Mouse (Mus musculus): ENCODE data around the gene Cbx2.

Gene Cbx2

DNA sequence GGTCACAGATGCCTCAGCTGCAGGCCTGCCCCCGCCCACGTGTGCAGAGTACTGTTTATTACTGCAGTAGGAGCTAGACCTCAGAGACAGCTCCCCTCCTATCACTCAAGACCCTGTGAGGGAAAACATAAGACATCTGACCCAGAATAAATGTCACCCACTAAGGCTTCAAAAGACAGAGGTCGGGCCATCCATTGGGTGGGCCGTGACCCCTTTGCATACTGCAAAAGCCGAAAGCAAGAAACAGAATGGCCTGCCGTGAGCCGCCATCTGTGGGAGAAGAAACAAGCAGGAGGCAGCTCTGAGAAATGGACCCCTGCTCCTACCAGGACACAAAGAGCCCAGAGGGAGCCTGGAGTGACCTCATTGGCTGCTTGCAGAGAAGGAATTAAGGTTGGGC, 5.3 kb upstream of the Cbx2 start:
- DNase-seq (ENCODE audit: low spot score) = no peak

DNA sequence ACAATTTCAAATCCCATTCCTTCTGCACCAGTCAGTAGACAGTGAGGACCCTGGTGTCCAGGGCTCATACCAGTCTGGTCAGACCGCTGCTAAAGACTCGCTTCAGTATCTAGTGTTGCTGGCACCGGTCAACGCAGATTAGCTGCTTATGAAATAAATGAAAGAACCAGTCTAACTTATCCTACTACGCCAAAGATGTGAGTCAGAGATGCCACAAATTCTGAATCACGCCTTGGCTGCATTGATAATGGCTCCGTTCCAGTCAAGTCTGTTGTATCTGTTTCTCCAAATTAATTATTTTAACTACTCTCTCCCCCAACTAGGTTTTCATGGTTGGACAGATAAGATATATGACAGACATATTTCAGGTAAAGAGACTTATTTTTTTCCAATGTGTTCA, 1.6 kb upstream of the Cbx2 start:
- no peak for DNase-seq (ENCODE audit: low spot score)

DNA sequence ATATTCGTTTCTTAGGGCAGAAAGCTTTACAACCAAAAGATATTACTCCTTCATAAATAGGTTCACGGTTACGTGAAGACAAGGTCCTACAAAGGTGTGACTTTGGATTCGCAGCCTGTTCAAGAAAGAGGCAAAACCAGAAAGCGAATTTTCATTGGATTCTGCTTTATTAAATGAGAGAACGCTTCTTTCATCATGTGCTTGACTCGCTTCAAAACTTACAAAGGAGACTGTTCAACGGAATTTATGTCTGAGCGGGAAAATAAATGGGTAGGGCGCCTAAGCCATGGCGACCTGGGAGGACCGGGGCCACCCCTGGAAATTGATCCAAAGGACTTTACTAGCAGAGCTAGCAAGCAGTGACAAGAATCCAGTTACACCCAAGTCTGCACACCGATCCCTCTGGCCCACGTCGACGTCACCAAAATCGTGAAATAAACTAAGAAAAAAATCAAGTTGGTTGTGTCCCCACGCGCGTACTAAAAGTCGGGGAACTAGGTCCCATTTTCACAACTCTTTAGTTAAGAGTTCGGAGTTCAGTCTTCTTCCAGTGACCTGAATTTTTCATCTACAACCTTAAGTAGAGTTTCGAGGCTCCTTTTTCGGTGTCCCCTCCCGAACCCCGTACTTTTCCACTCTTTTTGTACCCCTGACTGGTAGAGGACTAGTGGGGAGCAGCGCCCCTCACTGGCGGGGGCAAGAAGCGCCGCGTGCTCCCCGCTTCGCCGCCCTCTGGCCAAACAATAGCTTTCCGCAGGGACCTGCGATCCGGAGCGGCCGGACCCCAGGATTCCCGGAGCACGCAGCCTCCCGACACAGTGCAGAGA, 481 bp upstream of the Cbx2 start:
- DNase-seq (ENCODE audit: low spot score) = no peak

DNA sequence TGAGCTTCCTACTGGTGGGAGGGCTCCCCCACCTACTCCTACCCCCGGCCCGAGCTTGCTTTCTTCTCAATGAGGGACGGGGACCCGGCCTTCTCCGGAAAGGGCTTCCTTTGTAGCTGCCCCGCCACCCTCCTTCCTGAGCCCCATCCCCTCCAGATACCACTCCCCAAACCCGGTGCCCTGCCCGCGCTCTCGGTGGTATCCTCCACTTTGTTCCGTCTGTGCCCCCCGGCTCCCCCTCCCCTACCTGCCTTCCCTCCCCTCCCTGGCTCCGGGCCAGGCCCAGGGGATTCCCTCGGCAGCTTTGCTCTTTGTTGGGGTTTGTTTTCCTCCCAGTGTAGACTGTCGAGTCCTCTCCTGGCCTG, 836 bp downstream of the Cbx2 start:
- no peak for DNase-seq (ENCODE audit: low spot score)

DNA sequence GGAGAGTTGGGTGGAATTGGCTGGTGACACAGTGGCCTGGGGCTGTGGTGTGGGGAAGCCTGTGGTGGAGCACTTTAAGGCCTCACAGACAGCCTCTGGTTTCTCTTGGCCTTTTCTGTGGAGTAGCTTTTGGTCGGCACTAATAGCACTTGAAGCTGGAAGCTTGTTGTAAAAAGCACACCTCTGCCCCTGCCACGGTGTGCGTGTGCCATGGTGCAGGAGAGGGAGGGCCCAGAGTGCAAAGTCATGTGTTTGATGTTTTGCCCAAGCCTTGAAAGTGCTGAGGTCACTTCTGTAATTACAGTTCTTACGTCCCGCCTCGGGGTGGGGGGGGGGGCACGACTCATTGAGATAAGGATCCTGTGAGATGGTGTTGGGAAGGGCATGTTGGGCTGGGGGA, 1.5 kb downstream of the Cbx2 start:
- DNase-seq (ENCODE audit: low spot score) = no peak

DNA sequence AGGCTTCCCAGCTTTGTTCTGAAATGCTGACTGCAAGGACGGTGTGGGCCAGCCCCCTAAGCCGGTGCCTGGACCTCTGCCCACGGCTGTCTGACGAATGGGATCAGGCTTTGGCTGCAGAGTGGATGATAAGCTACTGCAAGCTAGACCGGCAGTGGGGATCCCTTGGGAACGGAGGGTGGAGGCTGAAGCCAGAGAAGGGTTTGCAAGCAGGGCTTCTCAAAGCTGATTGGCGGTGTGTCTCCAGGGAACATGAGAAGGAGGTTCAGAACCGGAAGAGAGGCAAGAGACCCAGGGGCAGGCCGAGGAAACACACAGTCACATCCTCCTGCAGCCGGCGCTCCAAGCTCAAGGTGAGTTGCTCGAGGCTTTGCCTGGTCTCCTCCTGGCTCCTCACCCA, 3.4 kb downstream of the Cbx2 start:
- DNase-seq (ENCODE audit: low spot score) = no peak

DNA sequence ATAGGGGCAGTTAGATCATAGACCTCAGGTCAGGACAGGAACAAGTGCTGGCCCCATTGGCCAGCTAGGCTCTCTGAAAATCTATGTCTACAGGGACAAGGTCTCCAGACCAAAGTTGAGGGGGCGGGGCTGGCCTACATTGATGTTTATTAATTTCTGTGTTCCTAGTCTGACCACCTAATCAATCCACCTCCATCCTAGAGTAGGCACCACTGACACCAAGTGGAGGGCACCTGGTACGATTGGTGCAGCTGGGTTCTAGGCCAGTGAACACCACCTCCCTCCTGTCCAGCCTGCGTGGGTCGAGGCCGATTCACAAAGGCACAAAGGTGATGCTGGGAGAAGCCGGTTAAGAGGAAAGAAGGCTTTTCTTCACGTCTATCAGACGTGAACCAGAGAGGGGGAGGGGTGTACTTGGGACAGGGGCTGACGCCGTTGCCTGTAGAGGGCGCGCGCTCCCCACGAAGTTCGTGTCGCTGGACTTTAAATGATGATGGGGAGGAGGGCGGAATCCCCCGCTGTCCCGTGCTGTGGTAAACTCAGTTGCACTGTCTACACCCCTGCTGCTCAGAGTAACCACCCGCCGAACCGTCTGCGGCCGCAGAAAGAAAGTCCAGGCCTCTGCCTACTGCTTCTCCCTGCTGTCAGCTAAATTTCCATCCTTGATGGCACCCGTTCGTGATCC, 11.3 kb downstream of the Cbx2 start:
- peak; percentile 82 for DNase-seq (ENCODE audit: low spot score)

DNA sequence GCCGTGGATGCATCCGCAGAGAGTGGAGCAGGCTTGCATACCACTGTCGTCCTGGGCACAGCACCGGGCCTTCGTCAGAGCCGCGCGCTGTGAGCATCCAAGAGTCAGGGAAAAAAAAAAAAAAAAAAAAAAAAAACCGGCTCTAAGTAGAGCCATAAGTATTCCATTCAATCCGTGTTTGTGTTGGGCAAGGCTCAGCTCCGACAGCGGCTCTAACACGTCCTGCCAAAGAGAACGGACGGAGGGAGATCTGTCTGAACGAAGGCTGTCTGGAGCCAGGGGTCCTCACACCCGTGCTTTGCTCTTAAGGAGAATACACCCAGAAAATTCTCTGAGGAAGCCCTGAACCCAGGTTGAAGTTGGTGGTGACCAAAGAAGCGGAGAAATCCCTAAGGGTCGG, 11.9 kb downstream of the Cbx2 start:
- no peak for DNase-seq (ENCODE audit: low spot score)

DNA sequence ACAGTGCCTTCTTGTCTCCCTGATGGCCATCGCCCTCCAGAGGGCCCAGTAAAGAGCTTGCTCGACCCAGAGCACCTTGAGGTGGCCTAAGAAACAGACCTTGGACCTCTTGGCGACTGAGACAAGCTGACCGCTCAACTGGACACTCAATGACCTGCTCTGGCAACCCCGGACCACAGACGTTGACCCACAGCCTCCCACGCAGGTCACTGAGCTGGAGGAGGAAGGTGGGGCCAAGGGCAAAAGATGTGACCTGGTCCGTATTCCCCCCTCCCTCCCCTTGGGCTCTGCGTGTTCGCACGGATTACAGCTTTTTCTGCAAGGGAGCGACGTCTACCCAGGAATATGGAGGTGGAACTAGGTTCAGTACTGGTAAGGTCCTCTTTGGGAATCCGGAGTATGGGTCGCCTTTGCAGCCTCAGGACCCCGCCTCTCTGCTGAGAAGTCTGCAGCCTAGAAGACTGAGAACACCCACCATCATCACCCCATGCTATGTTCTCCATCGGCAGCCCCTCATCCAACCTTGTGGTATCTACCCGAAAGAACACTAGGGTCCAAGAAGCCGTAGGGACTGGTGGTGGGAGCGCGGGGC, 12.4 kb downstream of the Cbx2 start:
- peak; percentile 8 for DNase-seq (ENCODE audit: low spot score)

DNA sequence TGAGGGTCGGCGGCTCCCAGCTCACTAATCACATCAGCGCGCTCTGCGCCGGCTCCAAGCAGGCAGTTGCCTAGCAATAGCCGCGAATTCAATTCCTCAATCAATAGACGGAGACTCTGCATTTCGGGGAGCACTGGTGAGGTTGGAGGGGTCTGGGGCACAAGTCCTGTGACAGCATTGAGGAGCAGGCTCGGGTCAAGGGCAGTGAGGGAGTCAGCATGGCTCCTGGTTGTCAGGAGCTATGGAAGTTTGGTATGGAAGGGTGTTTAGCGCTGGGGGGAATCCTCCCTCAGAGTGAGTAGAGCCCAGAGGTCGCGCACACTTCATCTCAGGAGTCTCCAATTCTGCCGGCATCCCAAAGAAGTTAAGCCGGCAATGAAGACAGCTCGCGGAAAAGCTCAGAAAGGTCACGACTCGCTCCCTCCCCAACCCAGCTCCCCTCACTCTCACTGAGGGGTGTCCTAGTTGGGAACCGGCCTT, 13.0 kb downstream of the Cbx2 start:
- no peak for DNase-seq (ENCODE audit: low spot score)

DNA sequence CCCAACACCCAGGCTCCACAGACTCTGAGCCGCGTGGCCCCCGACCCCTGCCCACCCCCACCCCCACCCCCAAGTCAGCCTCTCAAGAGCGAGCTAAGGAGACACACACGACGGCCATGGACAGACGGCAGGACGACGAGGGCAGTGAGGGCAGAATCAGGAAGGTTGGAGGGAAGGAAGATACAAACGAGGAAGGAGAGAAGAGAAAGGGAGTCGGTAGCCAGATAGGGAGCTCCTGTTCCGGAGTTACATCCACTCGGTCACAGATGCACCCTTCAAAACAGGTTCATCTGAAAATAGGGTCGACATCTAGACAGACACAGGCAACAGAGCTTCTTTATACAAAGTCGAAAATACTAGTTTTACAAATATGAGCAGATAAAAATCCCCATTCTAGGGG, 13.7 kb downstream of the Cbx2 start:
- DNase-seq (ENCODE audit: low spot score) = no peak

DNA sequence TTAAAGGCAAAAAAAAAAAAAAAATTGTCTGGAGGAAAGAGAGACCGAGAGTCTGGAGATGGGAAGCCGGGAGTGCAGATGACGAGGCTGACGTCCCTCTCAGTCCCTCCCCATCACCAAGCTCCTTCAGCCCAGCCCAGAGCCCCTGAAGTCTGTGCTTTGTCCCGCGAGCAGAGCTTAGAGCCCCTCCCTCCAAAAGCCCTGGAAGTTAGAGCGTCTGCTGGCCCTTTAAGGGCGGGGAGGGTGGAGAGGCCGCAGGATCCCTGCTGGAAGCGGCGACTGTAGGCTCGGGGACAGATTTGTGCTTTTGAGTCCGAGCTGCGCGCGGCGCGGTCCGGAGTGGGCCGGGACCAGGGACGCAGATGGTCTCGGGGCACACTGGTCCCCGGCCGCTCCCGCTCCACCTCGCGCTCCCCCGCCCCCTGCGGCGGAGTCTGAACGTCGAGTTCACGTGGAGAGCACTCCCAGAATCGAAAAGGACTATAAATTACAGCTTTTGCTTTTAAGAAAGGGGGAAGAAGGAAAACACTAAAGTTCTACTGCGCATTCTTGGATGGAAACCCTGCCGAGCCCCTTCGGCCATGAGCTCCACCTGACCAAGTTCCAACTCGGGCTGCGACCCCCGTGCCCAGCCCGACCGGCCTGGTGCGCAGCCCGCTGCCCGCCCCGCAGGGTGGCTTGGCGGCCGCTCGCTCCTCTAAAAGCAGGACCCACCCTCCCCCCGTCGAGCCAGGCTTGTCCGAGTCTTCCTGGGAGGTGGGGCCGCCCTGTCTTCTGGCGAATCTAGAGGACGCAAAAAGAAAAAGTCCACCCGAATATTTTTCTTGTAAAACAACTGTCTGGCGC, 14.4 kb downstream of the Cbx2 start:
- DNase-seq (ENCODE audit: low spot score) = peak; percentile 46

DNA sequence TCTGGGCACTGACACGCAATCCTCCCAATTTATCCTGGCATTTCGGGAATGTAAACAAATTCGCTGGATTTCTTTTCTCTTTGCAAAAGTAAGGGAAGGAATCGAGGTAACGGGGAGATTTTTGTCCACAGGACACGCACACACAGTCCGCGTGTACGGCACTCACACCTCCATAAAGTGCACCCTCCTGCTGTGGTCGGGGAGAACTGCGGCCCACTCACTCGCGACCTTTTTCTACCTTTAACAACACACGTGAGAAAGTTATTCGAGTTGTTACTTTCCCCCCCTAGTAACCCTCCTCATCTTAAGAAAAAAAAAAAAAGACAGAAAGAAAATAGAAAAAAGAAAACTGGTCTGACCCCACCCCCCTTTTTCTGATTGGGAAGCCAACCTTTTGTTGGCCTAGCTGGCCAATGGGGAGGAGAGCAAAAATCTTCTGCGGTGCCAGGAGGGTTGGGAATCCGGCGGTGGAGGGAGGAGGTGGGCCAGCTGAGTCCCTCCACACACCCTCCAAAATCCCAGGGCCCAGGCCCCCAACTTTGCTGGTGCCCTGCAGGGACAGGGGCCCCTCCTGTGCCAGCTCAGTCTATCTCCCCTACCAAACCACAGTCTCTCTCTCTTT, 15.1 kb downstream of the Cbx2 start:
- DNase-seq (ENCODE audit: low spot score) = peak; percentile 6

DNA sequence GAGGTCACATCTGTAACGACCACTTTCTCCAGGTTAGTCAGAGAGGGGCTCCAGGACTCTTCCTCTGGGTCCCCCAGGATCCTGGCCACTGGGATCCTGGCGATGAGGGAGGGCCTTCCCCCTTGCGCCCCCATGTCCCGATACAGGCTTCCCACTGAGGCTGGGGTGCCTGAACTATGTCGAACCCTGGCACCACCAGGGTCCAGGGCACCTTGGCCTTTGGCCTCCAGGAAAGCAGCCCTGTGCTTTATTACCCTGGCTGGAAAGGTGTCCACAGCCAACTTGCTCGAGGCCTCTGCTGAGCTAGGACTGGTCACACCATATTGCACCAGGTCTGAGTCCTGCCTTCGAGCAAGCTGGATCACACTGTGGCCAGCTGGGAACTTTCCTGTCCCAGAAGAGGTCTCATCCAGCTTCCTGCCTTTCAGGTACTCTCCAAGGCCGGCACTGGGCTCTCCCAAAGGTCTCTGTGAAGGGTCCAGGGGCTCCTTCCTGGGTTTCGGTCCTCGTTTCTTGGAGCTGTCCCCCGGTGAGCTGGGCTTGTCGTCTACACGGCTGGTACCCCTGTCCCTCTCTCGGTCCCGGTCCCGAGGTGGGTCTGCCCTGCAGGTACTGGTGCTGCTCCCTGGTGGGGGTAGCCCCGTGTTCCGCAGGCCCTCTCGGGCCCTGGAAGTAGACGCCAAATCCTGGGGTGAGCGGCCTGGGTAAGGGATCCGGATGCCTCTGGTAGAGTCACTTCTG, 16.2 kb downstream of the Cbx2 start:
- no peak for DNase-seq (ENCODE audit: low spot score)

DNA sequence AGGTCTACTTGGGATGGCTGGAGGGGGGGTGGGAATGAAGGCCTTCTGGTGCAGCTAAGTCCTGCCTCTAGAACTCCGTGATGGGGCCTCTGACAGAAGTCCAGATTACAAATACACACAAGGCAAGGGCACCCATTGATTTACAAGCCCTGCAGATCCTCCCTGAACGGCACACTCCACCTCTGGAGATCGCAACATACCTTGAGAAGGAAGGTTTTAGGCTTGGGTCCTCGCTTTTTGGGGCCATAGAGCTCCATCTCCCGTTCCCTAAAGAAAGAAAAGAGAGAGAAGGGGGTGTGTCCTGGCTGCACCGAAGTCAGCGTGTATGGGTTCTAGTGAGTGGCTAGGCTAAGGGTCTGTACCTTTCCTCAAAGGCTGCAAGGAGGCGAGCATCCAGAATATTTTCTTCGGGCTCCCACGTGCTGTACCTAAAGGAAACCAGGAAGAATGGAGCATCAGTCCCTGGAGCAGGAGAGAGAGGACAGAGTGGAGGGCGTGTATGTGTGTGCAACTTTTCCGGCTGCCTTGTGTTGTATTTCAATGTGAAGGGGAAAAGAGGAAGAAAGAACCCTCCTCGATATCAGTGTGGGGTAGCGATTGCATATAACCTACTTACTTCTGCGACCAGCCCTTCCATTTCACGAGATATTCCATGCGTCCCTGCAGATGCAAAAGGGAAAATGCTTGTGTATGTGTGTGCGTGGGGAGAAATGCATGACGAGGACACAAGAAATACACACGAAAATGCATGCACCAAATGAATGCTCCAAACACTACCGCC, 17.2 kb downstream of the Cbx2 start:
- DNase-seq (ENCODE audit: low spot score) = no peak

DNA sequence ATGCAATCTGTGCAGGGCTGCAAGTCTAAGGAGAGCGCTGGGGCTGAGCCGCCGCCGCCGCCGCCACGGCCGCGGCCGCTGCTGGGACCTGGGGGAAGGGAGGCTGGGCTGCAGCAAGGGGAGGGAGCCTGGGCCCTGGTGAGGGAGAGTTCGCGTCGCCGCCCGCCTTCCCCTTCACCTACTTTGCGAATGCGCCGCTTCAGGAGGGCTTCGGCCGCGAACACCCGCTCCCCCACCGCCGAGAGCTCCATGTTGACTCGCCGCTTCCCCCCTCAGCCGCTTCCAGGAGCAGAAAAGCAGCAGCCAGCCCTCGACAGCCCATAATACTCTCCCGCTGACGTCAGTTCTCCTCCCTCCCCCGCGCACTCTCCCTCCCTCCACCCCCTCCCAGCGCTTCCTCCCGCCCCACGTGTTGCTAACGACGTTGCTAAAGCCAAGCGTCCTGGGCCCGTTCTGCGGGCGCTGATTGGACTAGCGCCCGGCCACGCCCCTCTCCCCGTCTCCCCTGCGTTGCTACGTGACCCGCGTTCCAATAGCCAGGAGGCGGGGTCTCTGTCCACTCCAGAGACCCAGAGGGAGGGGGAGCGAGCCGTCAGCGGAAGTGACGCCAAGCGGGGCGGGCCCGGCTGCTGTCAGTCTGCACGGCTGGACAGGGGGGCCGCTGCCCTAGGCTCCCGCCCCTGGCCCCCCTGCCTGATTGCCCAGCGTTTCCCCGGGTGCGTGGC, 18.0 kb downstream of the Cbx2 start, which contains the start of gene Cbx8:
Gene Cbx8 (minus strand): TSS at position 370 of the 725 bp plus-strand sequence.
- DNase-seq (ENCODE audit: low spot score) = peak; percentile 99

DNA sequence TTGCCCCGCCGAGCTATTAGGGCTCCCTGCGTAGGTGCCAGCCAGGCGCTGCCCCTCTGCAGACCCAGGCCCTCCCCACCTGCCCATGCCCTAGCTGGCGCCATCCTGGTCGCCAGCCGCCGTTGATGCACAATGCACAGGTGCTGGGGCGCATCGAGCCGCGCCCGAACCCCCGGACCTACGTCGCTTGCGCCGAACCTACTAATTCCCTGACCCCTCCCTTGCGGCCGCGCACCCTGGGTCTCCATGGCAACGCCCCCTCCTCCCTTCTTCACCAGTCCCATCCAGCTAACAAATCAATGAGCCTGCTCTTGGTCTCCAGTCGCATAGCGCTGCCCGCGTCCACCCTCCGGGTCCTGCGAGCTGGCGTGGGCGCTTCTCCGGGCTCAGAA, 18.6 kb downstream of the Cbx2 start:
- DNase-seq (ENCODE audit: low spot score) = no peak

DNA sequence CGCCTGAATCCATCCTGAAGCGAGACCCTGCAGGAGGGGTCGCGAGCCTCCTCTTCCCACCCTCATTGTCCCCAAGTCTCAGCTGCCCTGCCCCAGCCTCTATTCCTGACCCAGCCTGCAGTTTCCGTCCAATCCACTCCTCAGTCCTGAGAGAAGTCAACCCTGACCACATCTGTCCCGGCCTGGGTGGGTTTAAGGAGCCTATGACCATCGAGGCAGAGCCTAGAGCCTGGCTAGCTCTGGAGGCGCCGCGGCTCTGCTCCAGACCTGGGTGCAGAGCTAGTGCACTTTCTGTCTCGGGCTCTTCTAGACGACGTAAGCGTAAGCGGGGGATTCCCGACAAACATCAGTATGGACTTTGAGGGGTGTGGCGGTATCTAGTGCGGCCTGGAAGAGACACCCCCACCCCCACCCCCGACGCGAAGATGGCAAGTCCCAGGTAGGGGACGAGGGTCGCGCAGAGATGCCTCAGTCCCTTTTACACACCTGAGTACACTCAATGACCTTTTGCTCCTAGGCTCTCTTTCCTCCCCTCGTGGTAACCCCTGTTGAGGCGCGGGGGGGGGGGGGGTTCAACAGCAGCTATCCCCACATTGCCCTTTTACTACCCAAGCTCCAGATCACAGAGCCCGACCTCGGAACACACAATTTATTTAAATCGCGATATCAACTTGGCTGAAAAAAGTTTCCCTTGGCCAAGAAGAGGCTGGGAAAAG, 19.1 kb downstream of the Cbx2 start:
- no peak for DNase-seq (ENCODE audit: low spot score)
